Mouse (Mus musculus) forebrain, embryonic 12.5 days (tissue): ENCODE measurements at regions not wholly inside any gene's neighbourhood (a gene's known extent, or its start where the extent isn't known, plus 50 kb on each side); places are given as distances from the start of the nearest gene placed in this dataset.

Experiments
- ATAC-seq: fragments of 200-750 bp; cut with Nextera tagmentation; 2 replicates; pipeline ENCODE4 v1.8.0; 2017; ENCODE audit warnings: moderate TSS enrichment; ENCODE audit not compliant: low FRiP score
- H3K27ac ChIP-seq: fragments of 300-500 bp; sonication (generic); 2 replicates; pipeline ENCODE4 v1.5.1; 2016; ENCODE audit warnings: mild to moderate bottlenecking
- H3K27me3 ChIP-seq: fragments of 300-500 bp; sonication (generic); 2 replicates; pipeline ENCODE4 v1.6.1; 2016; ENCODE audit warnings: mild to moderate bottlenecking
- H3K36me3 ChIP-seq: fragments of 300-500 bp; sonication (generic); replicated peaks from 2 replicates; pipeline ENCODE4 v1.6.1; 2016; ENCODE audit warnings: mild to moderate bottlenecking
- H3K4me1 ChIP-seq: fragments of 300-500 bp; sonication (generic); 2 replicates; pipeline ENCODE4 v1.6.1; 2016
- H3K4me2 ChIP-seq: fragments of 300-500 bp; sonication (generic); 2 replicates; pipeline ENCODE4 v1.6.1; 2016; ENCODE audit warnings: mild to moderate bottlenecking, moderate library complexity
- H3K4me3 ChIP-seq: fragments of 300-500 bp; sonication (generic); replicated peaks from 2 replicates; pipeline ENCODE4 v1.5.1; 2016; ENCODE audit warnings: mild to moderate bottlenecking
- H3K9ac ChIP-seq: fragments of 300-500 bp; sonication (generic); 2 replicates; pipeline ENCODE4 v1.6.1; 2016; ENCODE audit warnings: mild to moderate bottlenecking
- H3K9me3 ChIP-seq: fragments of 300-500 bp; sonication (generic); 2 replicates; pipeline ENCODE4 v1.6.1; 2016
- WGBS: fragments of 180-500 bp; shearing (Covaris S2); methylation state at CpG from one replicate; pipeline ENCODE4 v1.1.7; 2016; 5-methylcytosine and 5-hydroxymethylcytosine counted together

- ATAC-seq = no peak
- no peak overlapping the region for H3K4me2 ChIP-seq
- no peak overlapping the region for H3K9ac ChIP-seq
- no peak overlapping the region for H3K27ac ChIP-seq
- H3K36me3 ChIP-seq = no peaks in the 10 kb centered on the region
- H3K4me1 ChIP-seq = peaks cover 8% of the 10 kb centered on the region; the same call in 1 of the 2 replicates
- no peaks in the 10 kb centered on the region for H3K9me3 ChIP-seq
- H3K27me3 ChIP-seq = no peaks in the 10 kb centered on the region
- 80% methylated on average over 1 of the region's 1 CpGs for WGBS
- no peak overlapping the region for H3K4me3 ChIP-seq
Measured at GRCm38 (mm10) chr7:67425581-67425980, 52.9 kb upstream of the Mef2a start.

DNA sequence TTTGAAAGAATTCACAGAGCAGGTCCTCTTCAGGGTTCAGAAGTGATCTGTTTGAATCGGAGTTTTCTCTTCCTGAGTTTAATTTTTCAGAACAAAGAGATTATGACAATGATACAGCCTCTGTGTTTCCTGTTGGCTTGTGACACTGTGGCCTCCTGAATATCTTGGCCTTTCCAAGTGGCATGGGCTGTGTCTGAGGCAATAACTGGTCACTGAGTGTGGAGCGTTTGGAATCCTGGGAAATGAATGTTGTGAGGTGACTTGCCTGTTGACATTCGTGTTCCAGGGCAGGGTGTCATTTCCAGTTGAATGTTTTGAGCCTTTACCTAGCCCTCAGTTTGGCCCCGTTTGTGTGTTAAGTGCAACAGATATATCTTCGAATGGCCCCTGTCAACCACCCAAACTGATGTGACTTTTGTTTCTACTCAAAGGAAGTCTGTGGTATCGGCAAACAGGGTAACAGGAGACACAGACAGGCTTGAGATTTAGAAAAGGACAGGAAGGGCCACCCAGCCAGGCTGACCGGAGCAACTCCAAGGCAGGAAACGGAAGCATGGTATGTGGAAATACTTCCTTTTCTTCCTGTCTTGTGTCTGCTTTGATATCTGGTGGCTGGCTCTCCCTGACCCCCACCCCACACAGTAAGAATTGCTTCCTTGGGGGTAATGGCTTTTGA lies 52.3 kb upstream of the Mef2a start:
- no peaks in the 10 kb centered on the region for H3K36me3 ChIP-seq
- 85% methylated on average over 8 of the region's 8 CpGs for WGBS
- no peaks in the 10 kb centered on the region for H3K9me3 ChIP-seq
- H3K4me3 ChIP-seq = no peak overlapping the region
- H3K4me1 ChIP-seq = peaks cover 8% of the 10 kb centered on the region; the same call in 1 of the 2 replicates
- H3K9ac ChIP-seq = no peak overlapping the region
- no peak overlapping the region for H3K27ac ChIP-seq
- H3K27me3 ChIP-seq = no peaks in the 10 kb centered on the region
- no peak overlapping the region for H3K4me2 ChIP-seq
- no peak for ATAC-seq
